Mouse (Mus musculus): Measurements from ENCODE around the gene Hist1h2bf. TPM values are rescaled to one million over a fixed set of nuclear protein-coding genes. Genes with fewer than 3 reads are reported as not detected.
"Not testable (repeated sequence)": the region's sequence is repeated elsewhere in the genome, so short reads cannot be mapped to it uniquely, and the experiment has no call there.

Hist1h2bf gene
- polyA plus RNA-seq, 1 experiment from 2014 or later = 2.6 TPM

- WGBS (ENCODE audit: insufficient replicate concordance) = under 1% methylated on average over 30 of the region's 45 CpGs
- Histone ChIP-seq H3K4me3 (ENCODE audit: low read depth, low read length) (peak within 1 kb of the TSS; percentile 51), H3K9me3 (replicated peaks; ENCODE audit: control insufficient read depth, low read length) (no peaks in the 10 kb centered on the region), H3K4me2 (peak within 1 kb of the TSS; percentile 80), H3K9ac (ENCODE audit: low read depth, low read length) (peak within 1 kb of the TSS; percentile 71), H3K27me3 (ENCODE audit: control insufficient read depth, insufficient read depth, low read length) (no peaks in the 10 kb centered on the region), H3K4me1 (ENCODE audit: control insufficient read depth, insufficient read depth, low read length) (no peaks in the 10 kb centered on the region), H3K36me3 (ENCODE audit: control insufficient read depth, insufficient read depth, low read length) (no peaks in the 10 kb centered on the region), H3K27ac (ENCODE audit: low read depth, low read length) (peak within 1 kb of the TSS; percentile 96)
- ATAC-seq (replicated peaks; ENCODE audit: insufficient number of reproducible peaks, low FRiP score, low TSS enrichment) = peak; percentile 95
These were observed 29.8 kb downstream of the Hist1h2bf start, which contains the start of gene Hist1h3f for GRCm38 (mm10) chr13:23543965-23544786. Gene Hist1h3f (plus strand): TSS chr13:23544052.

DNA sequence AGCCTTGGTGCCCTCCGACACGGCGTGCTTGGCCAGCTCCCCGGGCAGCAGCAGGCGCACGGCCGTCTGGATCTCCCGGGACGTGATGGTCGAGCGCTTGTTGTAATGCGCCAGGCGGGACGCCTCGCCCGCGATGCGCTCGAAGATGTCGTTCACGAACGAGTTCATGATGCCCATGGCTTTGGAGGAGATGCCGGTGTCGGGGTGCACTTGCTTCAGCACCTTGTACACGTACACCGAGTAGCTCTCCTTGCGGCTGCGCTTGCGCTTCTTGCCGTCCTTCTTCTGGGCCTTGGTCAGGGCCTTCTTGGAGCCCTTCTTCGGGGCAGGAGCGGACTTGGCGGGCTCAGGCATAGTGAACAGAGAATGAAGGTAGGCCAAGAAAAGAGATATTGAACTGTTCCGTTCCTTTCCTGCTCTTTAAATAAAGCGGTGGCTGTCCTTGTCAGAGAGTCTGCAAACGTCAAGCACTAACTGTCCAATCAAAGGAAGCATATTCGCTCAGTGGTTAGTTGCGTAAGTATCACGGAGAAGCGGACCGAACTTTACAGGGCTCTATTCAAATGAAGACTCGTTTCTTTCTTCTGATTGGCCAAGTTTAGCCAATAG, 30.9 kb downstream of the Hist1h2bf start, which contains the start of gene Hist1h2bh:
Gene Hist1h2bh (minus strand): TSS at position 394 of the 609 bp plus-strand sequence.
- not testable (repeated sequence) for H3K36me3 ChIP-seq (ENCODE audit: control insufficient read depth, insufficient read depth, low read length); H3K9me3 ChIP-seq (replicated peaks; ENCODE audit: control insufficient read depth, low read length); H3K4me1 ChIP-seq (ENCODE audit: control insufficient read depth, insufficient read depth, low read length); H3K27me3 ChIP-seq (ENCODE audit: control insufficient read depth, insufficient read depth, low read length)
- H3K27ac ChIP-seq (ENCODE audit: low read depth, low read length) = peak within 1 kb of the TSS; percentile 96
- peak within 1 kb of the TSS; percentile 64 for H3K9ac ChIP-seq (ENCODE audit: low read depth, low read length)
- peak; percentile 89 for ATAC-seq (replicated peaks; ENCODE audit: insufficient number of reproducible peaks, low FRiP score, low TSS enrichment)
- WGBS (ENCODE audit: insufficient replicate concordance) = under 1% methylated on average over 25 of the region's 42 CpGs
- H3K4me3 ChIP-seq (ENCODE audit: low read depth, low read length) = peak within 1 kb of the TSS; percentile 51
- peak within 1 kb of the TSS; percentile 80 for H3K4me2 ChIP-seq

DNA sequence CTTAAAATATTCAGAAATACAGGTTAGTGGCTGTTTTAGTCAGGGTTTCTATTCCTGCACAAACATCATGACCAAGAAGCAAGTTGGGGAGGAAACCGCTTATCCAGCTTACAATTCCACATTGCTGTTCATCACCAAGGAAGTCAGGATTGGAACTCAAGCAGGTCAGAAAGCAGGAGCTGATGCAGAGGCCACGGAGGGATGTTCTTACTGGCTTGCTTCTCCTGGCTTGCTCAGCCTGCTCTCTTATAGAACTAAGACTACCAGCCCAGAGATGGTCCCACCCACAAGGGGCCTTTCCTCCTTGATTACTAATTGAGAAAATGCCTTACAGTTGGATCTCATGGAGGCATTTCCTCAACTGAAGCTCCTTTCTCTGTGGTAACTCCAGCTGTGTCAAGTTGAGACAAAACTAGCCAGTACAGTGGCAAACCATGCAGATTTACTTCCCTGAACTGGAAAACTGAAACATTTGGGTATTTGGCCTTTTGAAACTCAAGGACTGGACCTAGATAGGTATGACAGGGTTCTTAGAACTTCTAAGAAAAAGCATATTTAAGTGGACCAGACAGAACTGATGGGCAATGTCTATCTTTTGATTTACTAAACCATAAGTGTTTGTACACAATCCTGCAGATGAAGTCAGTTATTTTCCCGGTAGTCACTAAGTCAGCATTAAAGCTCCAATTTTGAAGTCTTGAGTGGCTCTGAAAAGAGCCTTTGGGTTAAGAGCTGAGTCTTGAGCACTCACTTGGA, 31.6 kb downstream of the Hist1h2bf start:
- H3K36me3 ChIP-seq (ENCODE audit: control insufficient read depth, insufficient read depth, low read length); H3K27me3 ChIP-seq (ENCODE audit: control insufficient read depth, insufficient read depth, low read length); H3K9me3 ChIP-seq (replicated peaks; ENCODE audit: control insufficient read depth, low read length); H3K4me1 ChIP-seq (ENCODE audit: control insufficient read depth, insufficient read depth, low read length); ATAC-seq (replicated peaks; ENCODE audit: insufficient number of reproducible peaks, low FRiP score, low TSS enrichment): not testable (repeated sequence)
- Histone ChIP-seq H3K4me2 (peak overlapping the region; percentile 64), H3K27ac (ENCODE audit: low read depth, low read length) (peak overlapping the region; percentile 74), H3K9ac (ENCODE audit: low read depth, low read length) (peak overlapping the region; percentile 64), H3K4me3 (ENCODE audit: low read depth, low read length) (peak overlapping the region; percentile 50)
- 7% methylated on average over 3 of the region's 3 CpGs for WGBS (ENCODE audit: insufficient replicate concordance)

GRCm38 (mm10) chr13:23541497-23541896, 32.5 kb downstream of the Hist1h2bf start:
- Histone ChIP-seq H3K36me3 (ENCODE audit: control insufficient read depth, insufficient read depth, low read length) (no peaks in the 10 kb centered on the region), H3K4me1 (ENCODE audit: control insufficient read depth, insufficient read depth, low read length) (0 out of 2 replicates have a peak, but pooled peaks cover under 1% of the 10 kb centered on the region), H3K9ac (ENCODE audit: low read depth, low read length) (no peak overlapping the region), H3K4me2 (no peak overlapping the region), H3K27me3 (ENCODE audit: control insufficient read depth, insufficient read depth, low read length) (no peaks in the 10 kb centered on the region), H3K9me3 (replicated peaks; ENCODE audit: control insufficient read depth, low read length) (no peaks in the 10 kb centered on the region), H3K27ac (ENCODE audit: low read depth, low read length) (no peak overlapping the region), H3K4me3 (ENCODE audit: low read depth, low read length) (no peak overlapping the region)
- 90% methylated on average over 3 of the region's 3 CpGs for WGBS (ENCODE audit: insufficient replicate concordance)
- no peak for ATAC-seq (replicated peaks; ENCODE audit: insufficient number of reproducible peaks, low FRiP score, low TSS enrichment)

DNA sequence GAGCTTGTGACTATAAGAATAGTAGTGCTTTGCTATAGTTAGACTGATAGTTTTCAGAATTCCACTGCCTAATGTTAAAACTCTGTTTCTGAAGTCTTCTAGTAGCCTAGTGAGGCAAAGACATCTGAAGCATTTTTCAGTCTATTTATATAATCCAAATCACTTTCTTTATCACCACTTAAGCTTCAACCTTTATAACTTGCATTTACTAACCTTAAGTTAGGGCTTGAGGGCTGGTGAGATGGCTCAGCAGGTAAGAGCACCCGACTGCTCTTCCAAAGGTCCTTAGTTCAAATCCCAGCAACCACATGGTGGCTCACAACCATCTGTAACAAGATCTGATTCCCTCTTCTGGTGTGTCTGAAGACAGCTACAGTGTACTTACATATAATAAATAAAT, 34.2 kb downstream of the Hist1h2bf start:
- H3K36me3 ChIP-seq (ENCODE audit: control insufficient read depth, insufficient read depth, low read length); H3K27ac ChIP-seq (ENCODE audit: low read depth, low read length); H3K4me1 ChIP-seq (ENCODE audit: control insufficient read depth, insufficient read depth, low read length); ATAC-seq (replicated peaks; ENCODE audit: insufficient number of reproducible peaks, low FRiP score, low TSS enrichment); H3K27me3 ChIP-seq (ENCODE audit: control insufficient read depth, insufficient read depth, low read length); H3K4me2 ChIP-seq; H3K4me3 ChIP-seq (ENCODE audit: low read depth, low read length); H3K9me3 ChIP-seq (replicated peaks; ENCODE audit: control insufficient read depth, low read length); H3K9ac ChIP-seq (ENCODE audit: low read depth, low read length): not testable (repeated sequence)
- WGBS (ENCODE audit: insufficient replicate concordance) = 59% methylated on average over 1 of the region's 1 CpGs

- H3K4me2 ChIP-seq = no peak overlapping the region
- WGBS (ENCODE audit: insufficient replicate concordance) = 80% methylated on average over 5 of the region's 5 CpGs
- no peaks in the 10 kb centered on the region for H3K27me3 ChIP-seq (ENCODE audit: control insufficient read depth, insufficient read depth, low read length)
- H3K4me1 ChIP-seq (ENCODE audit: control insufficient read depth, insufficient read depth, low read length) = 0 out of 2 replicates have a peak, but pooled peaks cover 6% of the 10 kb centered on the region
- H3K4me3 ChIP-seq (ENCODE audit: low read depth, low read length) = no peak overlapping the region
- H3K27ac ChIP-seq (ENCODE audit: low read depth, low read length) = no peak overlapping the region
- ATAC-seq (replicated peaks; ENCODE audit: insufficient number of reproducible peaks, low FRiP score, low TSS enrichment) = no peak
- H3K9ac ChIP-seq (ENCODE audit: low read depth, low read length) = no peak overlapping the region
- no peaks in the 10 kb centered on the region for H3K9me3 ChIP-seq (replicated peaks; ENCODE audit: control insufficient read depth, low read length)
- no peaks in the 10 kb centered on the region for H3K36me3 ChIP-seq (ENCODE audit: control insufficient read depth, insufficient read depth, low read length)
These were observed 35.7 kb downstream of the Hist1h2bf start for GRCm38 (mm10) chr13:23538249-23538648.

- H3K4me3 ChIP-seq (ENCODE audit: low read depth, low read length) = no peak overlapping the region
- WGBS (ENCODE audit: insufficient replicate concordance) = 84% methylated on average over 3 of the region's 3 CpGs
These were observed 36.8 kb downstream of the Hist1h2bf start for GRCm38 (mm10) chr13:23537006-23537710.

More at GRCm38 (mm10) chr13:23537006-23537710, 36.8 kb downstream of the Hist1h2bf start:
- Histone ChIP-seq H3K9ac (ENCODE audit: low read depth, low read length) (0 out of 2 replicates have a peak overlapping the region, but pooled peaks have one; percentile 7), H3K36me3 (ENCODE audit: control insufficient read depth, insufficient read depth, low read length) (no peaks in the 10 kb centered on the region), H3K27ac (ENCODE audit: low read depth, low read length) (no peak overlapping the region), H3K9me3 (replicated peaks; ENCODE audit: control insufficient read depth, low read length) (no peaks in the 10 kb centered on the region), H3K4me2 (peak overlapping the region; percentile 30), H3K4me1 (ENCODE audit: control insufficient read depth, insufficient read depth, low read length) (peaks cover 12% of the 10 kb centered on the region), H3K27me3 (ENCODE audit: control insufficient read depth, insufficient read depth, low read length) (no peaks in the 10 kb centered on the region)
- no peak for ATAC-seq (replicated peaks; ENCODE audit: insufficient number of reproducible peaks, low FRiP score, low TSS enrichment)
